Mouse (Mus musculus) intestine, embryonic 16.5 days (tissue): ENCODE data around the gene Ssr1. TPM values are rescaled to one million over a fixed set of nuclear protein-coding genes. Genes with fewer than 3 reads are reported as not detected.

ENCODE experiments used
- ATAC-seq: fragments of 200-750 bp; cut with Nextera tagmentation; 2 replicates; pipeline ENCODE4 v1.8.0; 2017; ENCODE audit warnings: moderate TSS enrichment, moderate library complexity
- H3K27ac ChIP-seq: fragments of 300-500 bp; sonication (generic); 2 replicates; pipeline ENCODE4 v1.5.1; 2014; ENCODE audit warnings: mild to moderate bottlenecking, low read length
- H3K27me3 ChIP-seq: fragments of 300-500 bp; sonication (generic); replicated peaks from 2 replicates; pipeline ENCODE4 v1.6.1; 2014; ENCODE audit warnings: low read length, control low read depth, mixed read lengths; ENCODE audit not compliant: control insufficient read depth, insufficient read depth
- H3K36me3 ChIP-seq: fragments of 300-500 bp; sonication (generic); 2 replicates; pipeline ENCODE4 v1.6.1; 2014; ENCODE audit warnings: low read length, control low read depth; ENCODE audit not compliant: control insufficient read depth, insufficient read depth
- H3K4me1 ChIP-seq: fragments of 300-500 bp; sonication (generic); 2 replicates; pipeline ENCODE4 v1.6.1; 2014; ENCODE audit warnings: low read length, control low read depth, mixed read lengths; ENCODE audit not compliant: control insufficient read depth, insufficient read depth
- H3K4me2 ChIP-seq: fragments of 300-500 bp; sonication (generic); 2 replicates; pipeline ENCODE4 v1.6.1; 2014; ENCODE audit warnings: low read depth, low read length, control low read depth
- H3K4me3 ChIP-seq: fragments of 300-500 bp; sonication (generic); 2 replicates; pipeline ENCODE4 v1.5.1; 2014; ENCODE audit warnings: mild to moderate bottlenecking, low read length
- H3K9ac ChIP-seq: fragments of 300-500 bp; sonication (generic); 2 replicates; pipeline ENCODE4 v1.6.1; 2014; ENCODE audit warnings: low read depth, low read length
- H3K9me3 ChIP-seq: fragments of 300-500 bp; sonication (generic); 2 replicates; pipeline ENCODE4 v1.6.1; 2016; ENCODE audit warnings: low read length, control low read depth; ENCODE audit not compliant: control insufficient read depth
- WGBS: fragments of 180-500 bp; shearing (Covaris S2); extraction: QIAGEN DNeasy Blood & Tissue Kit; methylation state at CpG from one replicate; pipeline ENCODE4 v1.1.7; 2014; 5-methylcytosine and 5-hydroxymethylcytosine counted together
- polyA plus RNA-seq: library from polyadenylated mRNA; unstranded; fragments of >200 nt; fragmentation: Nextera tagmentation; extraction: Ambion mirVana; gene quantifications from 2 replicates; pipeline ENCODE4 v1.2.1, GENCODE M21; 2015

Gene Ssr1
- polyA plus RNA-seq, 1 experiment from 2014 or later: 129 TPM

- Histone ChIP-seq H3K4me1 (peaks cover 44% of the 10 kb centered on the region), H3K27ac (no peak overlapping the region)
These were observed 26.5 kb downstream of the Ssr1 start for GRCm38 (mm10) chr13:37967565-37967964.

GRCm38 (mm10) chr13:37967052-37967437 is 27.0 kb downstream of the Ssr1 start:
- Histone ChIP-seq H3K36me3 (no peaks in the 10 kb centered on the region), H3K9me3 (no peaks in the 10 kb centered on the region), H3K9ac (no peak overlapping the region), H3K4me3 (no peak overlapping the region), H3K27me3 (no peaks in the 10 kb centered on the region), H3K27ac (no peak overlapping the region), H3K4me2 (no peak overlapping the region), H3K4me1 (peaks cover 44% of the 10 kb centered on the region)
- no peak for ATAC-seq
- 43% methylated on average over 12 of the region's 12 CpGs for WGBS

More at GRCm38 (mm10) chr13:37967565-37967964, 26.5 kb downstream of the Ssr1 start:
- H3K36me3 ChIP-seq: no peaks in the 10 kb centered on the region
- WGBS: 65% methylated on average over 10 of the region's 10 CpGs
- H3K4me2 ChIP-seq: no peak overlapping the region
- H3K4me3 ChIP-seq: no peak overlapping the region
- no peak overlapping the region for H3K9ac ChIP-seq
- no peaks in the 10 kb centered on the region for H3K9me3 ChIP-seq
- no peak for ATAC-seq
- H3K27me3 ChIP-seq: no peaks in the 10 kb centered on the region

DNA sequence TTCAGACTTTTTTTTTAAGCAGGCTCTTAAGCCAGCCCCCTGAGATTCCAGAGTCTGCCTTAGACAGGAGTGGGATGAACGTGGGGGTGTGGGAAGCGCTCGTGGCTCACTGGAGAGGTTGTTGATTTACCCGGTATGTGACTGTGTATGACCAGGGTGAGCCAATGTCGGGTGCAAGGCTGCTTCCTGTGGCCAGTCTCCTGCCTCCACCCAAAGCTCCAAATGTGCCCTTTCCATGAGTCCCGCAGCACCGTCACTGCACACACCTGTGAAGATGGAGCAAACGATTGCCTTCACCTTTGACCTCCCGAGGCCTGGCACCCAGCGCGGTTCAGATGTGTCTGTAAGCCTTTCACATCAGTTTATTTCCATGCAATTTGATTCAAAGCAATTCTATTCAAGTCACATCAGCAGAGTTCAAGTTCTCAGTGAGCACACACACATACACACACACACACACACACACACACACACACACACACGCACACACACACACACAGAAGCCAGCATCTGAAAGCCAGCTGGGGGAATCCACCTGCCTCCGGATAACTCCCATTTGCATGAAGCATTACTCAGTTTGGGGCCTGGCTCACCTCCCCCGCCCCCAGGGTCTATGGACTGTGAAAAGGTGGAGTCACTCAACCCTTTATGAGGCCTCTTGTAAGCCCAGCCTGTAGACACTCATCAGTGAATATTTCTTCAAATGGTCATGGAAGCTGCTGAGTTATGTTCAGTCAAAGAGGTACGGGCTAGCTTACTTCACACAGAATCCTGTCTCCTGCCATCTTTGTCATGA is 27.6 kb downstream of the Ssr1 start:
- no peak for ATAC-seq
- Histone ChIP-seq H3K4me1 (peaks cover 44% of the 10 kb centered on the region), H3K9me3 (no peaks in the 10 kb centered on the region), H3K27ac (no peak overlapping the region), H3K4me3 (no peak overlapping the region), H3K9ac (no peak overlapping the region), H3K27me3 (no peaks in the 10 kb centered on the region), H3K36me3 (no peaks in the 10 kb centered on the region), H3K4me2 (no peak overlapping the region)
- WGBS: 66% methylated on average over 15 of the region's 15 CpGs

- no peak overlapping the region for H3K9ac ChIP-seq
- peak; percentile 31 for ATAC-seq
- no peak overlapping the region for H3K4me3 ChIP-seq
- H3K36me3 ChIP-seq: no peaks in the 10 kb centered on the region
- no peaks in the 10 kb centered on the region for H3K9me3 ChIP-seq
- H3K4me2 ChIP-seq: no peak overlapping the region
- no peak overlapping the region for H3K27ac ChIP-seq
- H3K4me1 ChIP-seq: peaks cover 39% of the 10 kb centered on the region
- no peaks in the 10 kb centered on the region for H3K27me3 ChIP-seq
- 53% methylated on average over 17 of the region's 17 CpGs for WGBS
These were observed 28.7 kb downstream of the Ssr1 start for GRCm38 (mm10) chr13:37965126-37965914.

GRCm38 (mm10) chr13:37964128-37965087 is 29.6 kb downstream of the Ssr1 start:
- peaks cover 39% of the 10 kb centered on the region for H3K4me1 ChIP-seq
- peak overlapping the region; percentile 64 for H3K4me2 ChIP-seq
- no peaks in the 10 kb centered on the region for H3K27me3 ChIP-seq
- no peak for ATAC-seq
- H3K9me3 ChIP-seq: no peaks in the 10 kb centered on the region
- no peaks in the 10 kb centered on the region for H3K36me3 ChIP-seq
- H3K9ac ChIP-seq: peak overlapping the region; percentile 64
- no peak overlapping the region for H3K27ac ChIP-seq
- H3K4me3 ChIP-seq: peak overlapping the region; percentile 49; the same call in 1 of the 2 replicates
- WGBS: 56% methylated on average over 20 of the region's 20 CpGs

GRCm38 (mm10) chr13:37963354-37964007 is 30.5 kb downstream of the Ssr1 start:
- 0 out of 2 replicates have a peak, but pooled peaks cover 1% of the 10 kb centered on the region for H3K9me3 ChIP-seq
- peak overlapping the region; percentile 64 for H3K9ac ChIP-seq
- no peak overlapping the region for H3K27ac ChIP-seq
- under 1% methylated on average over 12 of the region's 12 CpGs for WGBS
- no peaks in the 10 kb centered on the region for H3K27me3 ChIP-seq
- peak overlapping the region; percentile 49 for H3K4me3 ChIP-seq
- peaks cover 39% of the 10 kb centered on the region for H3K4me1 ChIP-seq
- H3K4me2 ChIP-seq: peak overlapping the region; percentile 64
- no peaks in the 10 kb centered on the region for H3K36me3 ChIP-seq
- peak; percentile 35 for ATAC-seq

DNA sequence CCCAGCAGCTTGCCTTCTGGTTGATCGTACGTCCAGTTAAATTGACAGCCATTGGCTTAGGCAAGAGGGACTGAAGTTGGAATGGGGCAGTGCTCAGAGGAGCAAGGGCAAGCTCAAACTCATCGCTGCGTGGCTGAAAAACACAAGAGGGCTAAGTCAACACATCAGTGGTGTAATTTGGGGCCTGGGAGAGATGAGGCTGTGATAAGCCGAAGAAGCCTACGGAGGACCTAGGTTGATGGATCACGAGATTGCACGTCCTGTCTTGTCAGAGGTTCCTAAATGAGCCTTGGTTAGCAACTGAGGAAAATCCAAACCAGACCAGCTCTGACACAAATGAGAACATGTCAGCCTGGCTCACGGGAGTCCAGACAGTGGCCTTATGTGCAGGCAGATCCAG is 31.5 kb downstream of the Ssr1 start:
- Histone ChIP-seq H3K27me3 (no peaks in the 10 kb centered on the region), H3K4me3 (no peak overlapping the region), H3K4me1 (peaks cover 39% of the 10 kb centered on the region), H3K36me3 (no peaks in the 10 kb centered on the region), H3K27ac (no peak overlapping the region), H3K9ac (no peak overlapping the region), H3K9me3 (0 out of 2 replicates have a peak, but pooled peaks cover 3% of the 10 kb centered on the region), H3K4me2 (no peak overlapping the region)
- ATAC-seq: no peak
- 86% methylated on average over 9 of the region's 9 CpGs for WGBS

- no peaks in the 10 kb centered on the region for H3K27me3 ChIP-seq
- peaks cover 3% of the 10 kb centered on the region; the same call in 1 of the 2 replicates for H3K9me3 ChIP-seq
- H3K9ac ChIP-seq: no peak overlapping the region
- H3K36me3 ChIP-seq: no peaks in the 10 kb centered on the region
- no peak overlapping the region for H3K4me3 ChIP-seq
- no peak overlapping the region for H3K27ac ChIP-seq
- H3K4me2 ChIP-seq: no peak overlapping the region
- H3K4me1 ChIP-seq: peaks cover 13% of the 10 kb centered on the region
- no peak for ATAC-seq
- 88% methylated on average over 7 of the region's 7 CpGs for WGBS
These were observed 34.1 kb downstream of the Ssr1 start for GRCm38 (mm10) chr13:37959936-37960335.
